Mouse (Mus musculus): Measurements from ENCODE around the gene Pfkm.
A peak's percentile ranks its signal among the peaks of the same experiment; 100 is the strongest.

Gene Pfkm

GRCm38 (mm10) chr15:98177320-98177719 is 84.9 kb downstream of the Pfkm start:
- no peak for DNase-seq

GRCm38 (mm10) chr15:98180567-98181131 is 88.3 kb downstream of the Pfkm start:
- no peak for DNase-seq

- peak; percentile 95 for DNase-seq
These were observed 88.8 kb downstream of the Pfkm start for GRCm38 (mm10) chr15:98181132-98181711.

Measured in embryo, embryonic 11 days (tissue).